Mouse (Mus musculus) testis, postnatal 14 days (tissue): ENCODE results near the gene Reg3a.
"Not testable (repeated sequence)": the region's sequence is repeated elsewhere in the genome, so short reads cannot be mapped to it uniquely, and the experiment has no call there.

ENCODE experiments used
- DNase-seq: peaks from one replicate; pipeline ENCODE4 v3.0.0; 2021; ENCODE audit warnings: low spot score

Reg3a gene

DNA sequence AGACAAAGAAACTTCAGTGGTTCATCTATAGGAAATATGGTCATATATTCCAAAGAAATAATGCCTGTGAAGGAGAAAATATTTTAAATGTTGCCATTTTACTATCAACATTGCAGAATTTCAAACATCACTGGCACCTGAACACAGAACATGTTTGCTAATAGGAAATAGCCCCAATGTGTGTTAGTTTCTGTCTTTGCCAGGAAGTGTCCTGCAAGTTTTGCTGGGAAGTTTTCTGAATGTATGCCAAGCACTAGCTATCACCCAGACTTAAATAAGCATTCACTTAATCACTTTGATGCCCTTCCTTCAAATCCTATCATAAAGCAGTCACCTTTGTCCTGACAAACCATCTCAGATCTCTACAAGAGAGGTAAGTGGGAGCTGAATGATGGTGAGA is at the start of gene Reg3a:
Gene Reg3a (plus strand): TSS at position 301 of the 400 bp plus-strand sequence.
- DNase-seq, result no peak

DNA sequence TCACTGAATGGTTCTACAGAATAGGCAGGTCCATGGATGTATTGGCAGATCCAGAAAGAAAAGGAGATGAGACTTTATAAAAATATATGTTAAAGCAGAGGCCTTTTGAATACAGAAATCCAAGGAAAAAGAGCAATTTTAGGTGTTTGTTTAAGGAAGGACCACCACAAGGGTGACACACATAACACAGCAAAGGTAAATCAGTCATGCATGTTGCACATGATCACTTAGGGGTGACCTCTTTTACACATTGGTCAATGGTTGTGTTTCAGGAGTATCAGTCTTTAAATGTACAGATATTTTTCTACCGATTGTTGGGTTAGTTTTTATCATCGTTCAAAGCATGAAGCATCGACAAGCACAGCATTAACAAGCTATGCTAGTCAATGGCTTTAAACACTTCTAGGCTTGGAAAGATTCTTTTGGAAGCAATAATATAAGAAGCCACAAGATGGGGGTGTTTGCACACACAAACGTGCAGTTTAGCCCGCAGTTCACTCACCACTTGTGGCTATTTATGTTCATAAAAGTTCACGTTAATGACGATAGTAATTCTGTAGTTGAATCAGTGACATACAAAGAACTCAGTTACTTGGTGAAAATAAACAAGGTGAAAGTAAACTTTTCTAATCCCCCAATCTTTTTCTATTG is 48.5 kb upstream of the Reg3a start:
- no peak for DNase-seq

DNA sequence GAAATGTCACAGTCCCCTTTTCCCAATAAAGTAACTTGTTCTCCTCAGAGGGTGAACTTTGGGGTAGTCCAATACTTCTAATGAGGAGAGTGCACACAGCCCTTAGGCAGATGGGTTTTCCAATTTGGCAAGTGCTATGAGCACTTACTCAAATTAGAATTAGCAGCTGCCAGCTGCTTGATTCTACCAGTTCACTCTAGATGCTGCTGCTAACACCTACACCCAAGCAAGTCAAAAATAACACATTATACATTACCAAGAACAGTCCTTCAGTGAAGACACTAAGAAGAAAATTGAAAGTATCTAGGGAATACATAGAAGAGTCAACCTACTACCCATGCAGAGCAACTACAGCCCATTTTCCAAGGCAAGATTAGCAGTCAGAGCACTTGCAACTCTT is 40.2 kb upstream of the Reg3a start:
- no peak for DNase-seq

DNA sequence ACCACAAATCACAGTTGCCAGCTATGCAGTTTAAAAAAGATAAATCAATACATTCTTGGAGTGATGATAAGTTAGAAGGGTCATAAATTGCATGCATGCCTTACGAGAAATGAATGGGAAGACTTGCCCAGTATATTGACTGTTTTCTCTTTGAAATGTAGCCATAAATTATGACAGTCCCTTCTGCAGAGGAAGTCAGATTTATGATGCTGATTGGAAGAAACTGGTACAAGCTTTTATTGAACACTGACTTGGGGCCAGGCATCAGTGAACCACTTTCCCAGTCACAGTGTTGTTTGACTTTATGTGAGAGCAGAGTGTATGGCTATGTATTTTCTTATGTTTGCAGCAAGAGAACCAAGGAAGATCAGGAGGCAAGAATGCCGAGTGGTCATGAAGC is 38.8 kb upstream of the Reg3a start:
- DNase-seq, result no peak

DNA sequence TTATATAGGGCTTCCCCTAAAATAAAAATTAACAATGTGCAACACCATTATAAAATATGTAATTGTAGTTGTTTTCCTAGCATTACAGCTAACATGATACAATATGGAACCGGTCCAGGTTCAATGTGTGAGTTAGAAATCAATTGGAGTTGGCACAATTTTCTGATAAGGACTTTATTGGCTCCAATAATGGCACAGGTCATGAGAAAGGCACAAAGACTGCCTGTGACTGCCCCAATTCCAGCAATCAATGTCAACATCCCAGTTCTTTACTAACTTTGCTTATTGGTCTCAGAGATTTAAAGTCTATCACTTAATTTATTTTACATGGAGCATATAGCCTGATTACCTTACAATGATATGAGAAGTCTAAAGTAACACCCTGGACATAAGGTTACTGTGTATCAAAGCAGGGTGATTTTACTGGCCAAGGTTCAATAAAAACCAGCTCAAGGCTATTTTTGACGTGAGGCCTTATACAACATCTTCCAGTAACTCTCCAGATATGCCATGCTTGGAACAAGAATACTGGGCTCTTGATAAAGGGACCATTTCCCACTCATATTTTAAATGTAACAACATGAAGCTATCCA is 18.4 kb upstream of the Reg3a start:
- DNase-seq, result peak; percentile 4

DNA sequence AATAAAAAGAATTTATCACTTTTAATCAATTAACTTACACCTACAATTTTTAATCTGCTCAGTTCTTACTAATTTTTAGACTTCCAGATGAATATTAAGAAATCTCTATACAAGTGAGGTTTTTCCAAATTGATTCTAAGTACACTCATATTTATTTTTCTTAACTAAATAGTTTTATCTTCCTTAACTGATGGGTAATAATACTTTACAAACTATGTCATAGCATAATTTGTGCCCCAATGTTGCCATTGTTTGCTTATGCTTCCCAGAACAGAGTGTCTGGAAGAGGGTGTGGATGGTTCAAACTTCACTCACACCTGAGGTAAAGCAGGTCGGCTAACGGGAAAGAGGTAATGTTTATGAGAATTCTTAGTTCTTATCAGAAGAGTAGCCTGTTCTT is 10.2 kb upstream of the Reg3a start, which contains the start of gene Reg3b:
Gene Reg3b (plus strand): TSS at position 301 of the 400 bp plus-strand sequence.
- DNase-seq, result no peak

DNA sequence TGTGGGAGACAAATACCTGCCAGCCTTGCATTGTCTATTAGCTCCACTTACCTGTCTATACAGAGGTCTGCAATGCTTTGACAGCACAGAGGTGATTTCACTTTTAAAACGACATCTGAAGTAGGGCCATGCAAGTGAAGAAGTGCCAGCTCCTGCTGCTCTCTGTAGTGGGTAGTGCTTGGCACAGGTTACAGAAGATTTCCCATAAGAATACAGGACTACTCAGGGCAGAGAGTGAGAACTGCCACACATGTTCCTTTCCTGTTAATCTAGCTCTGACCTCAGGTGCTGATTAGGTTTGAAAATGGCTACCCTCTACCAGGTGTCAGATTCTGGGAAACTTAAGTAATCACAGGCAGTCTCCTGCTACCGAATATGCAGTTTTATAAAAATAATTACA is 1.7 kb upstream of the Reg3a start, which contains the start of gene Reg3d:
Gene Reg3d (minus strand): TSS at position 101 of the 400 bp plus-strand sequence.
- no peak for DNase-seq

DNA sequence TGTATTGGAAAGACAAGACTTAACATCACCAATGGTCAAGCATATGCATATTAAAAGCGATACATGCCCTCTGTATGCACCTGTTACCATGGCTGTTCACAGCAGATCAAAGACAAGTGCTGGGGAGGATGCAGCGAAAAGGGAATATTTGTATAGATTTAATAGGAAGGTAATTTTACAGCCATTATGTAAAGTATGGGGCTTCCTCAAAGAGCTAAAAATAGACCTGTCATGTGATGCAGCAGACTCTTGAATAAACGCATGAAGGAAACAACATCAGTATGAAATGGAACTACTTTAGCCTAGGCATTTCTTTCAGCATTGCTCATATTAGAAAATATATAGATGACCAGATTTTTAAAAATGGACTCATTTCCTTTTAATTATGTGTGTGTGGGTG is 5.1 kb downstream of the Reg3a start:
- DNase-seq, result no peak

DNA sequence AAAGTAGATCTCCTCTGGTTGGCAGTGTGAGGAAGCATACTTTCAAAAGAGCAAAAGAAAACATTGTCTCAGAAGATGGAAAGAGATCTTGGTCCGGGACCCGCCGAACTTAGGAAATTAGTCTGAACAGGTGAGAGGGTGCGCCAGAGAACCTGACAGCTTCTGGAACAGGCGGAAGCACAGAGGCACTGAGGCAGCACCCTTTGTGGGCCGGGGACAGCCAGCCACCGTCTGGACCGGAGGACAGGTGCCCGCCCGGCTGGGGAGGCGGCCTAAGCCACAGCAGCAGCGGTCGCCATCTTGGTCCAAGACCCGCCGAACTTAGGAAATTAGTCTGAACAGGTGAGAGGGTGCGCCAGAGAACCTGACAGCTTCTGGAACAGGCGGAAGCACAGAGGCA is 14.8 kb downstream of the Reg3a start, which contains the start of gene Reg2:
Gene Reg2 (plus strand): TSS at position 301 of the 400 bp plus-strand sequence.
- not testable (repeated sequence) for DNase-seq

DNA sequence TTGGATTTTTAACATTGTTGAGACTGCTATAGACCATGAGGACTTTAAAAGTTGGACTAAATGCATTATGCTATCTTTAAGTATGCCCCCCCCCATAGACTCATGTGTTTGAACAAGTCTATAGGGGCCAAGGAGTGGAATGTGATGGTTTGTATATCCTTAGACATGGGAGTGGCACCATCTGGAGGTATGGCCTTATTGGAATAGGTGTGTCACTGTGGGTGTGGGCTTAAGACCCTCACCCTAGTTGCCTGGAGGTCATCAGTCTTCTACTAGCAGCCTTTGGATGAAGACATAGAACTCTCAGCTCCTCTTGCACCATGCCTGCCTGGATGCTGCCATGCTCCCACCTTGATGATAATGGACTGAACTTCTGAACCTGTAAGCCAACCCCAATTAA is 41.9 kb downstream of the Reg3a start, which contains the start of gene Reg1:
Gene Reg1 (plus strand): TSS at position 301 of the 400 bp plus-strand sequence.
- DNase-seq, result not testable (repeated sequence)

DNA sequence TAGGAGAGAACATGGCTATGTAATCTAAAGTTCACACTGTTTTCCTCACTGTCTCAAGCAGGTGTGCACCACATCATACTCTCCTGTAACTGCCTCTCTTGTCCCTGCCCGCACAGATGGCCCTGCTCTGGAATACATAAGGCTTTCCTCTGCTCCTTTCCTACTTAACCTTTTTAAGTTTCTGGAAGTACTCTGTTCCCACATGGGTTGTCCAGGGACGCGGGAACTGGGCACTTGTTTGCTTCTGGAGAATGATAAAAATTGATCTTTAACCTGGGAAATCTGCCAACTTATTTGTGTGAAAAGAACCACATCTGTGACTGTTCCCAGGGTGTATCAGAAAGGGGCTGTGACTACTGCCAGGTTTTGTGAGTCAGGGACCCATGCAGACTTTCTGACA is 45.0 kb downstream of the Reg3a start:
- no peak for DNase-seq
